Mouse (Mus musculus) lung, postnatal 0 days (tissue): ENCODE results near the gene Stat4. TPM values are rescaled to one million over a fixed set of nuclear protein-coding genes. Genes with fewer than 3 reads are reported as not detected.

Experiments used
- ATAC-seq: fragments of 200-750 bp; cut with Nextera tagmentation; 2 replicates; pipeline ENCODE4 v1.8.0; 2017; ENCODE audit warnings: moderate library complexity
- DNase-seq: peaks from one replicate; pipeline ENCODE4 v3.0.0-alpha.2; 2016; ENCODE audit warnings: low spot score
- H3K27ac ChIP-seq: fragments of 300-500 bp; sonication (generic); 2 replicates; pipeline ENCODE4 v1.5.1; 2014; ENCODE audit warnings: antibody characterized with exemption, mild to moderate bottlenecking, low read length, mixed read lengths
- H3K27me3 ChIP-seq: fragments of 300-500 bp; sonication (generic); replicated peaks from 2 replicates; pipeline ENCODE4 v1.6.1; 2014; ENCODE audit warnings: low read length, mixed read lengths; ENCODE audit not compliant: insufficient read depth
- H3K36me3 ChIP-seq: fragments of 300-500 bp; sonication (generic); 2 replicates; pipeline ENCODE4 v1.6.1; 2014; ENCODE audit warnings: low read length, mixed read lengths; ENCODE audit not compliant: insufficient read depth
- H3K4me1 ChIP-seq: fragments of 300-500 bp; sonication (generic); 2 replicates; pipeline ENCODE4 v1.6.1; 2014; ENCODE audit warnings: antibody characterized with exemption, low read depth, low read length, mixed read lengths; ENCODE audit not compliant: insufficient read depth
- H3K4me2 ChIP-seq: fragments of 300-500 bp; sonication (generic); replicated peaks from 2 replicates; pipeline ENCODE4 v1.6.1; 2014; ENCODE audit warnings: low read depth, mild to moderate bottlenecking, low read length, moderate library complexity, mixed read lengths
- H3K4me3 ChIP-seq: fragments of 300-500 bp; sonication (generic); 2 replicates; pipeline ENCODE4 v1.5.1; 2014; ENCODE audit warnings: low read depth, low read length
- H3K9ac ChIP-seq: fragments of 300-500 bp; sonication (generic); replicated peaks from 2 replicates; pipeline ENCODE4 v1.6.1; 2014; ENCODE audit warnings: low read depth, mild to moderate bottlenecking
- H3K9me3 ChIP-seq: fragments of 300-500 bp; sonication (generic); 2 replicates; pipeline ENCODE4 v1.6.1; 2016; ENCODE audit warnings: low read length, mixed read lengths
- CTCF ChIP-seq: IDR thresholded peaks from 2 replicates; pipeline ENCODE4 v1.5.1; 2016; ENCODE audit warnings: antibody characterized with exemption, mild to moderate bottlenecking
- EP300 ChIP-seq: IDR thresholded peaks from 2 replicates; pipeline ENCODE4 v1.6.1; 2016; ENCODE audit warnings: antibody characterized with exemption, mild to moderate bottlenecking, control low read depth
- WGBS: fragments of 180-500 bp; shearing (Covaris S2); extraction: QIAGEN DNeasy Blood & Tissue Kit; methylation state at CpG from one replicate; pipeline ENCODE4 v1.1.7; 2014; 5-methylcytosine and 5-hydroxymethylcytosine counted together
- polyA plus RNA-seq: library from polyadenylated mRNA; unstranded; fragments of >200 nt; fragmentation: Nextera tagmentation; extraction: Ambion mirVana; gene quantifications from 2 replicates; pipeline ENCODE4 v1.2.1, GENCODE M21; 2015

Gene Stat4
- polyA plus RNA-seq, 1 experiment from 2014 or later: 0.73 TPM

- H3K27ac ChIP-seq: no peak overlapping the region
- 72% methylated on average over 11 of the region's 11 CpGs for WGBS
- TF ChIP-seq CTCF (peak; percentile 33), EP300 (no peak; the same call in 1 of the 2 replicates)
- ATAC-seq (peak; percentile 68), DNase-seq (peak; percentile 9)
- H3K4me3 ChIP-seq: no peak overlapping the region
- no peak overlapping the region for H3K9ac ChIP-seq
- H3K4me1 ChIP-seq: no peaks in the 10 kb centered on the region
- H3K27me3 ChIP-seq: no peaks in the 10 kb centered on the region
- no peaks in the 10 kb centered on the region for H3K9me3 ChIP-seq
- no peak overlapping the region for H3K4me2 ChIP-seq
- H3K36me3 ChIP-seq: peaks cover 49% of the 10 kb centered on the region
Measured at GRCm38 (mm10) chr1:52131787-52132377, 144.9 kb downstream of the Stat4 start.

DNA sequence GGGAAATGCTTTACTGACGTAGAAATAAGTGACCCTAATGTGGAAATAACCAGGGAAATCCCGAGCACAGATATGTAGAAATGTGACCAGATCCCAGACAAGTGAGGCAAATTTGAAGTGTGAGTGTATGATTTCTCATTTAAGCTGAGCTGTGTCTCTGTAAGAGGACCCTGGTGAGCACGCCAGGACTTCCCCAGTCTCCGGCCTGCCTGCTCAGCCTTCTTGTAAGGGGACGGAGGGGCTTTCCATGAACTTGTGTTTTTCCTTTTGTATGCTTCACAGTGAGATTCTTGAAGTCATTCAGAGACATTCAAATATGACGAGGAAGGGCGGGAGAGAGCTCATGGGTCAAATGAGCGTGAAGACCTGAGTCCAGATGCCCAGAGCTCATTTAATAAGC, 146.3 kb downstream of the Stat4 start:
- no peak overlapping the region for H3K9ac ChIP-seq
- H3K4me2 ChIP-seq: no peak overlapping the region
- H3K4me3 ChIP-seq: no peak overlapping the region
- no peaks in the 10 kb centered on the region for H3K9me3 ChIP-seq
- TF ChIP-seq CTCF (no peak), EP300 (no peak)
- no peaks in the 10 kb centered on the region for H3K4me1 ChIP-seq
- WGBS: 89% methylated on average over 8 of the region's 8 CpGs
- no peak overlapping the region for H3K27ac ChIP-seq
- H3K27me3 ChIP-seq: no peaks in the 10 kb centered on the region
- ATAC-seq: no peak
- peaks cover 48% of the 10 kb centered on the region for H3K36me3 ChIP-seq
- DNase-seq: no peak

GRCm38 (mm10) chr1:52137292-52137691, 150.3 kb downstream of the Stat4 start:
- no peak for TF ChIP-seq EP300
- TF ChIP-seq CTCF: no peak
- Histone ChIP-seq H3K36me3 (peaks cover 65% of the 10 kb centered on the region), H3K9me3 (no peaks in the 10 kb centered on the region), H3K9ac (no peak overlapping the region), H3K27ac (no peak overlapping the region), H3K27me3 (no peaks in the 10 kb centered on the region), H3K4me2 (no peak overlapping the region), H3K4me3 (no peak overlapping the region), H3K4me1 (no peaks in the 10 kb centered on the region)
- WGBS: 77% methylated on average over 16 of the region's 16 CpGs
- ATAC-seq (no peak), DNase-seq (no peak)

DNA sequence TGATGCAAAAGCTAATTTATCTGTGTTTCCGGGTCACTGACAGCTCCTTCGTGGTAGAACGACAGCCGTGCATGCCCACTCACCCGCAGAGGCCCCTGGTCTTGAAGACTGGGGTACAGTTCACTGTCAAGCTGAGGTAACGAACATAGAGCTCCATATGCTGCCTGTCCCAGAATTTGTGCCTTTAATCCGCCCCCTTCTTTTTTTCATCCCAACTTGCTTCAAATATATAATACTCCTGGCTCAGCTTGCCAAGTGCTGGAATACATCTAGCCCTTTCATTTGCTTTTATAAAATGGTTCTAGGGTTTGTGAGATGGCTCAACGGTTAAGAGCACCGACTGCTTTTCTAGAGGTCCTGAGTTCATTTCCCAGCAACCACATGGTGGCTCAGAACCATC, 153.6 kb downstream of the Stat4 start:
- ATAC-seq (no peak), DNase-seq (no peak)
- no peaks in the 10 kb centered on the region for H3K9me3 ChIP-seq
- TF ChIP-seq EP300: no peak
- no peak for TF ChIP-seq CTCF
- 87% methylated on average over 9 of the region's 9 CpGs for WGBS
- no peak overlapping the region for H3K4me2 ChIP-seq
- H3K9ac ChIP-seq: no peak overlapping the region
- H3K27me3 ChIP-seq: no peaks in the 10 kb centered on the region
- no peak overlapping the region for H3K27ac ChIP-seq
- peaks cover 62% of the 10 kb centered on the region for H3K36me3 ChIP-seq
- no peak overlapping the region for H3K4me3 ChIP-seq
- H3K4me1 ChIP-seq: no peaks in the 10 kb centered on the region

DNA sequence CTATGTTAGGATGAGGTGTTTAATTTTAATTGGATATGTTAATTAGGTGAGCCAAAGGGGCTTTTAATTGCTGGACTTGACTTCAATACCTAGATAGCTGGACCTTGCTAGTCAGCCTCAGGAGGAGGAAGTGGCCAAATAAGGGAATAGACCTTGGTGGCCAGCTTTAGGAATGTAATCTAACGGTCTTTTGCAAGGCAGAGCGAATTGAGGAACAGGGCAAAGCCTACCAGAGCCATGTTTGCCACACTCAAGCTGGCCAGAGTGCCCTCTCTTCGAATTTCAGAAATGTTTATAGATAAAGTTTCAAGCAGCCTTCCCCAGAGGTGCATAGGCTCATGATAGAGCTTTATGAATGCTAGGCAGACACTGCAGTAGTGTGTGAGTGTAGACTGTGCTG, 154.5 kb downstream of the Stat4 start:
- no peaks in the 10 kb centered on the region for H3K9me3 ChIP-seq
- peaks cover 53% of the 10 kb centered on the region for H3K36me3 ChIP-seq
- H3K4me2 ChIP-seq: no peak overlapping the region
- no peaks in the 10 kb centered on the region for H3K4me1 ChIP-seq
- WGBS: 36% methylated on average over 3 of the region's 3 CpGs
- H3K27me3 ChIP-seq: no peaks in the 10 kb centered on the region
- DNase-seq (no peak), ATAC-seq (no peak)
- no peak overlapping the region for H3K4me3 ChIP-seq
- no peak overlapping the region for H3K9ac ChIP-seq
- no peak for TF ChIP-seq EP300
- no peak for TF ChIP-seq CTCF
- no peak overlapping the region for H3K27ac ChIP-seq

- DNase-seq (no peak), ATAC-seq (no peak)
- WGBS: 64% methylated on average over 4 of the region's 4 CpGs
- Histone ChIP-seq H3K27me3 (no peaks in the 10 kb centered on the region), H3K4me2 (no peak overlapping the region), H3K27ac (no peak overlapping the region), H3K4me3 (no peak overlapping the region), H3K9me3 (no peaks in the 10 kb centered on the region), H3K36me3 (peaks cover 47% of the 10 kb centered on the region), H3K9ac (no peak overlapping the region), H3K4me1 (no peaks in the 10 kb centered on the region)
- no peak for TF ChIP-seq EP300
- TF ChIP-seq CTCF: no peak
Measured at GRCm38 (mm10) chr1:52142117-52142516, 155.2 kb downstream of the Stat4 start.

DNA sequence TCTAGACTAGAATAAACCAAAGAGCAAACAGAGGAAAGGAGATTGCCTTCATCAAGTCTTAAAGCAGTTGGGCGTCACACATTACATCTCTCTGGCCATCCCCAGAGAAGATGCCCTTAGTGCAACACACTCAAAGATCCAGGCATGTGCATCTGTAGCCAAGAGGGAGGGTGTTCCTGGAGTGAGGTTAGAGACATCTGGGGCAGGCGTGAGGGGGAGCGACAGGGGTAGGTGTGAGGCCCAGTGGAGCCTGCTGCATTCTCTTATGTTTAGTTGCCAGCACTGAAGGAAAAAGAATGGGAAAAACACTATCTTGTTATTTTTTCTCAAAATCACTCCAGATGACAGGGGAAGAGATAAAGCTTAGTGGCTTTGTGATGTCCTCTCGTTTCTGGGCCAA, 156.2 kb downstream of the Stat4 start:
- Histone ChIP-seq H3K4me2 (no peak overlapping the region), H3K9me3 (no peaks in the 10 kb centered on the region), H3K27me3 (no peaks in the 10 kb centered on the region), H3K27ac (no peak overlapping the region), H3K9ac (no peak overlapping the region), H3K4me1 (no peaks in the 10 kb centered on the region), H3K4me3 (no peak overlapping the region), H3K36me3 (peaks cover 48% of the 10 kb centered on the region)
- DNase-seq: no peak
- 78% methylated on average over 4 of the region's 4 CpGs for WGBS
- no peak for TF ChIP-seq EP300
- no peak for TF ChIP-seq CTCF
- ATAC-seq: no peak
